Mouse (Mus musculus) heart, postnatal 10 days (tissue): Measurements from ENCODE around the gene C3. TPM values are rescaled to one million over a fixed set of nuclear protein-coding genes. Genes with fewer than 3 reads are reported as not detected.
A peak's percentile ranks its signal among the peaks of the same experiment; 100 is the strongest.

Source experiments
- DNase-seq, 2 experiments: peaks; one replicate each; pipeline ENCODE4 v3.0.0; 2021
- intact Hi-C: fragments of 180-260 bp; cut with DNase I; formaldehyde crosslinking; loops from one replicate; pipeline ENCODE4 v1.15.1; 2025
- total RNA-seq, 2 experiments: library from RNA; stranded (reverse); gene quantifications; 2 replicates each; pipeline ENCODE4 v1.2.3; 2021

The C3 gene
- 10 to 100 TPM; 42.3 to 66.3 TPM for total RNA-seq

GRCm38 (mm10) chr17:57228014-57228413, at the start of gene C3:
C3 (minus strand) TSS chr17:57228136.
- intact Hi-C loops: no loop called here
- no peak for DNase-seq

GRCm38 (mm10) chr17:57276634-57277121, 48.7 kb upstream of the C3 start:
- intact Hi-C loops: loop anchor here (1.0 to 2.0 kb wide), 2 partner anchors 28 to 286 kb away; partner anchors contain the start of genes Clpp and Gpr108
- peak; percentile 84 to 87 for DNase-seq

DNA sequence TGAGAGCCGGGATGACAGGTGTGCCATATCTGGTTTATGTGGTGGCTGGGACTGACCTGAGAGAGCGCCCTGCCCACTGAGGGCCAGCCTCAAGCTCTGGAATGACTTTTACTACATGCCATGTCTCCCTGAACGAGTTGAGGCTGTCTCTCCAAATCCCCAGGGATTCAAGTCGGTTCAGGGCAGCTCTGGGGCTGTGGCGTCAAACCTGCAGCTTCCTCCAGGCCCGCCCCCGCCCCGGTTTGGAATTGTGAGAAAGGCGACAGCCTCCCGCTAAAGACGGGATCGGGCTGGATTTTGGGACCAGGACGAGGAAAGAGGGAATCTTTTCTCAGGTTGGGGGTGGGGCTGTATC, 48.0 kb upstream of the C3 start:
- intact Hi-C loops: loop anchor here (1.0 to 2.0 kb wide), 4 partner anchors 28 to 285 kb away; partner anchors contain the start of genes Clpp and Gpr108
- no peak for DNase-seq

- intact Hi-C loops: loop anchor here (1.0 to 2.0 kb wide), 2 partner anchors 55 to 59 kb away; no protein-coding TSS in a partner anchor
- peak; percentile 88 to 91 for DNase-seq
Observed at GRCm38 (mm10) chr17:57275111-57275996, 47.4 kb upstream of the C3 start.

- intact Hi-C loops: loop anchor here (1.0 to 2.0 kb wide), 2 partner anchors 54 to 60 kb away; no protein-coding TSS in a partner anchor
- no peak for DNase-seq
Observed at GRCm38 (mm10) chr17:57274686-57275085, 46.8 kb upstream of the C3 start.

DNA sequence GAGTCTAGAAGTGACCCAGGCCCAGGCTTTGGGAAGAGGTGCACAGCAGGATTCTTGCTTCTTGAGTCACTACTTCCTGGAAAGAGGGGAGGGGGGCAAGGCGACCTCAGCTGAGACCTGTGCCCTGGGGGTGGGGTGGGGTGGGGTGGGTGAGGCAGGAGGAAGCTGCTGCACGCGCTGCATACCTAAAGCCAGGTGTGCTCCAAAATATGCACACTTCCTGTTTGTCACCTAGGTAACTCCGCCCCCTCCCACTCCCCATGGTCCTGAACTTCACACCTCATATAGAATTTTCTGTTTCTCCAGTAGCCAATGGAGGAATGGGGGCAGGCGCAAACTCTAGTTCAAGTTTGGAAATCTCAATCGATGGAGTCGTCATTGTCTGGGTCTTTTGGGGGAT, 45.9 kb upstream of the C3 start:
- intact Hi-C loops: loop anchor here (2.0 kb wide), 1 partner anchor 61 kb away; no protein-coding TSS in a partner anchor

DNA sequence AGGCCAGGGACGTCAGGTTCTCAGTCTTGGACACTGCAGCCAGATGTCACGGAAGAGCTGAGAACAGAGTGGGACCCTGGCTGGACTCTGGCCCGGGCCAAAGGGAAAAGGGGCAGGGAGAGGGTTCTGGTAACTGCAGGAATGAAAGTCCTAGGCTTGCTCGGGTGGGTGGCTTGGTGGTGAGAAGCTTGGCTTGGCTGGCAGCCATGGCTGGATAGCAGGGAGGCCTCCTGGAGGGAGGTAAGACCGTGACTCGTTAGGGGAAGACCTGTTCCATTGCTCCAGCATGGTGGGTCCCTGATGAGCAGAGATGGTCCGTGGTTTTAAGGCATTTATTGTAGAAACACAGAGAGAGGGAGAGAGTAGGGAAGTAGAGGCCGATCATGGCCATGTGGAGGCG, 43.4 kb upstream of the C3 start:
- intact Hi-C loops: no loop called here

More for the DNA sequence above, 45.9 kb upstream of the C3 start:
- no peak for DNase-seq

DNA sequence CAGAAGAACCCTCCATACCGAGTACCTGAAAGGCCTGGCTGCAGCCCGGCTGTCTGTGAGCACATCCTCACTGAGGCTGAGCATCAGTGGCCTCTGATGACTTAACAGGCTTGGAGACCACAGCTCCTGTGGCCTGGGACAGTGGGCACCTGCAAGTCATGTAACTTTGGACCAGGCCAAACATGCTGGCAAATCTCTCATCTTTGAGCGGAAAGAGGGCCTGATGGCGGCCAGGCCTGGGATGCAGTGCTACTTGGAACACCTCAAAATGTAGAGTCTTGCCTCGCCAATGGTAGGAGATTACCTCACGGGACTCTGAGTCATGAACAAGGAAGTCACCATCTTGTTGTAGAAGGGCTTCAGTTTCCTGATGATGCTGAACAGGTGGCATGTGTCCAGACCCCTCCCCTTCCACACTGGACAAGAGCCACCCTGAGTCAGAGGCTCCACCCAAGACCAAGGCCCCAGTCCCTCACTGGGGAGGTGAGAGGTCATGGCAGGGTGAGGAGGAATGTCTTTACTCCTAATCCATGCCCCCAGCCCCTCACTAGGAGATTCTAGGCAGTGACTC, 39.7 kb upstream of the C3 start:
- no peak for DNase-seq
- intact Hi-C loops: no loop called here

More for the DNA sequence above, 43.4 kb upstream of the C3 start:
- DNase-seq: no peak

DNA sequence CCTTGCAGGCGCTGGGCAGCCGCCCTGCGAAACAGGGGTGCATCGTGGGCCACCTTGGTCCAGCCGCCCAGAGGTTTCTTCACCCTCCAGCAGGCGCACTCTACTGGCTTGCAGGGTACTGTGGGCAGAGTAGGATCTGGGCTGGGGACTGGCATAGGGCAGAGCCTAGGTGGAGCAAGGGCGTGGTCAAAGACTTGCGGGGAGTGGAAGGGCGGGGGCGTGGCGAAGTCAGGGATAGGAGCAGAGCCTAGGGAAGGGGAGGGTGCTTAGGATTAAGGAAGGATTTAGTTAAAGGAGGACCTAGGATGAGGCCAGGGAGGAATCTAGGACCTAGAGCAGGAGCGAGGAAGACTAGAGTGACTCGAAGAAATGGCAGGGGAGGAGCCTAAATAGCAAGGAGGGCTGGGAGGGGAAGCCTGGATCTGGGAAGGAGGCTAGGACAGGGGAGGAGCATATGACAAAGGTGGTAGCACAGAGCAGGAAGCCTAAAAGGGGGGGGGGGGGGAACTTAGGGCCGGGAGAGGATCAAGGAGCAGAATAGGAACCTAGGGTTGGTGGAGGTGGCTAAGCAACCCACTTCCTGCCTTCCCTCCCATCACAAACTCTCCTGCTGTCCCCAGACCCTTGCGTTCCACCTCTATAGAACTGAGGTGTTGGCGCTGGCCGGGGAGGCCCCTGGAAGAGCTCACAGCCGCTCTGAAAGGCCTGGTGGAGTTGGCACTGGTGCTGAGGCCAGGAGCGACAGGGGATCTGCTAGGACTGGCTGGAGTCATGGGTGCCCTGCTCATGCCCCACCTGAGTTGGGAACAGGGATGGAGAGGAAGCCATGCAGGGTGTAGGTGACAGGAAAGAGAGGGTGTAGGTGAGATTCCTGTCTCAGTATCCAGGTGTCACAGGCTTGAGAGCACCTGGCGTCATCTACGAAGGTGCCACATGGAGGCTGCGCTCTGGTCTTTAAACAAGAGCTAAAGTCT, 37.3 kb upstream of the C3 start:
- intact Hi-C loops: no loop called here
- peak; percentile 74 for DNase-seq

DNA sequence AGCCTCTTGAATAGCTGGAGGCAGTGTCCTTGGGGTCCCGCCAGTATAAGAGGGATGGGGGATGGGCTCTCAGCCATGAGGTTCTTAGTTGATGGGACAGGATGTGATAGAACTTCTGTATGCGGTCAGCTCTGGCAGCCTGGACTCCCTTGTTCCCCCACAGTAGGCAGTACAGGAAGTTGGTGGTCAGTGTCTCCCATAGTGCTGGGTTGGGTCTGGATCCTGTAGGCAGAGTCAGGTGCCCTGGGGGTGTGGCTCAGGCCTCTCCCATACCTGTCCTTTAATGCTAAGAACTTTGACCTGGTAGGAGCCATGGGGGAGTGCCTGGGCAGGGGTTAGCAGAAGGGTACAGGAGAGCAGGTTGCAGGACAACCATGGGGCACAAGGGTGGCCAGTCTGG, 36.2 kb upstream of the C3 start:
- DNase-seq: no peak
- intact Hi-C loops: no loop called here

GRCm38 (mm10) chr17:57262901-57263550, 35.1 kb upstream of the C3 start:
- intact Hi-C loops: no loop called here
- DNase-seq: no peak

- intact Hi-C loops: no loop called here
- DNase-seq: no peak
Observed at GRCm38 (mm10) chr17:57261796-57262195, 33.9 kb upstream of the C3 start.

DNA sequence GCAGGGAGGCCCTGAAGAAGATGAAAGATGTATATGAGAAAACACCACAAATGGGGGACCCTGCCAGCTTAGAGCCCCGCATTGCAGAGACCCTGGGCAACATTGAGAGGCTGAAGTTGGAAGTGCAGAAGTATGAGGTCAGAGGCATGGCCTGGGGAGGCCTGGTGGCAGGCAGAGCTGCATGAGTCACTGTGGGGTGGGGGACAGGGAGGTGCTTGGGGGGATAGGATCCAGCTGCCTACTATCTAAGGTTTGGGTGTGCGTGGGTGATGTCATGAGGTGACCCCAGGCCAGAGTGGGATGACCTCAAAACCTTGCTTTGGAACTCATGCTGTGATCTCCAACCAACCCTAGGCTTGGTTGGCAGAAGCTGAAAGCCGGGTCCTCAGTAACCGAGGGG, 33.4 kb upstream of the C3 start:
- intact Hi-C loops: no loop called here

GRCm38 (mm10) chr17:57260351-57260750, 32.4 kb upstream of the C3 start:
- intact Hi-C loops: no loop called here
- DNase-seq: no peak

More for the DNA sequence above, 33.4 kb upstream of the C3 start:
- no peak for DNase-seq

DNA sequence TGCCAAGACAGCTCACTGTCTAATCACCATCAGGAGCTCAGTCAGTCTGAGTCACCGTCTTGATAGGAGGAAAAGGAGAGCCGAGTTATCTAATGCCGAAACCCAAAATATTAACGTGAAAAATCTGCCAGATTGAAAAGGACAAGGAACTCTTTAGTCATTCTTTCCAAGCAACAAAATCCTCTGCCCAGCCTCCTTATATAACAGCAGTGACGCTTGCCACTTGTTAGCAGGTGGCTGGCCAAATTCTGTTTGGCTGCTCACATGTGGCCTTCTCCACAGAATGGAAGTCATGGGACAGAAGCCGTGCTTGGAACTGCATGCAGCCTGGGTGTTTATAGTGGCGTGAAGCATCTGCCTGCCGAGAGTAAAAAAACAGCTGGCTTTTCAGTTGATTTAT, 31.8 kb upstream of the C3 start:
- intact Hi-C loops: no loop called here
- DNase-seq: peak; percentile 71 to 80

DNA sequence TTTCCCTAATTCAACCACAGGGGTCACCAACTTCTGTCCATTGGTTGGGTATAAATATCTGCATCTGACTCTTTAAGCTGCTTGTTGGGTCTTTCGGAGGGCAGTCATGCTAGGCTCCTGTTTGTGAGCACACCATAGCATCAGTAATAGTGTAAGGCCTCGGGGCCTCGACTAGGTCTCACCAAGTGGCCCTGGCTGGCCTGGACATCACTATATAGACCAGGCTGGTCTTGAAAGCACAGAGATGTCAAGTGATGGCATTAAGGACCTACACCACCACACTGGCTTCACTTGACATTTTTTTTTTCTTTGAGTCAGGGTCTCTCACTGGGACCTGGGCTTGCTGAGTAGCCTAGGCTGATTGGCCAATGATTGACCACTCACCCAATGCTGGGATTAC, 30.3 kb upstream of the C3 start:
- intact Hi-C loops: no loop called here
- no peak for DNase-seq

- intact Hi-C loops: no loop called here
- DNase-seq: no peak
Observed at GRCm38 (mm10) chr17:57256921-57257485, 29.1 kb upstream of the C3 start.

- DNase-seq: no peak
- intact Hi-C loops: no loop called here
Observed at GRCm38 (mm10) chr17:57255354-57255753, 27.4 kb upstream of the C3 start.

DNA sequence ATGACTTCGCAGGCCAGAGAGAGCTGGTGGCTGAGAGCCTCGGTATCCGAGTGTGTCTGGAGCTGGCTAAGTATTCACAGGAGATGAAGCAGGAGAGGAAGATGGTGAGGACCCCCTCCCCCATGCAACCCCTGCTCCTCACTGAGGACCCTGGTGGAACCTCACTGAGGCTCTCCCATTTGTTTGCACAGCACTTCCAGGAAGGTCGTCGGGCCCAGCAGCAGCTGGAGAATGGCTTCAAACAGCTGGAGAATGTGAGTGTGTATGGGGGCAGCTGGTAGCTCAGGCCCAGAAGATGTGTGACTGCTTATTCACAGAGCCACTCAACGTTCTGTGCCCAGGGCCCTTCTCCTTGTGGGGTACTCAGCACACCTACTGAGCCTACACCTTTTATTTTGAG, 25.4 kb upstream of the C3 start:
- intact Hi-C loops: no loop called here
- no peak for DNase-seq

DNA sequence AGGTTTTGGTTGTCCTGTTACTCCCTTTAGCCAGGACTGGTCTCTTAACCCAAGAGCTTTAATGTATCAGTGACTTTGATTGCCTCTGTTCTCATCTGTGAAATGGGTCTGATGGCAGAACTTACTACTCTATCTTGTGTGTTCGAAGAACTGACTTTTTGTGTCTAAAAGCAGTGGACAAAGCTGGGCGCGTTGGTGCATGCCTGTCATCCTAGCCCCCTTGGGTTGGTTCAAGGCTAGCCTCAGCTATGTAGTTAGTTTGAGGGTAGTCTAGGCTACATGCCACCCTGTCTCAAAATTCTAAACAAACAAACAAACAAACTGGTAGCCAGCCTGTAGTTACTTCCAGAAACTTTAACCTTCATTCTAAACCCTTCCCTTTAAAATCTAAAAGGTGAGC, 23.5 kb upstream of the C3 start:
- intact Hi-C loops: no loop called here
- no peak for DNase-seq
